Mouse (Mus musculus) right cerebral cortex, adult 2 months (tissue): ENCODE measurements around the gene Cox20.
"Not testable (repeated sequence)": the region's sequence is repeated elsewhere in the genome, so short reads cannot be mapped to it uniquely, and the experiment has no call there.

Experiments
- DNase-seq, 2 experiments: peaks; one replicate each; pipeline ENCODE4 v3.0.0; 2021 to 2022; ENCODE audit warnings: low spot score in 2 of 2

Gene Cox20

DNA sequence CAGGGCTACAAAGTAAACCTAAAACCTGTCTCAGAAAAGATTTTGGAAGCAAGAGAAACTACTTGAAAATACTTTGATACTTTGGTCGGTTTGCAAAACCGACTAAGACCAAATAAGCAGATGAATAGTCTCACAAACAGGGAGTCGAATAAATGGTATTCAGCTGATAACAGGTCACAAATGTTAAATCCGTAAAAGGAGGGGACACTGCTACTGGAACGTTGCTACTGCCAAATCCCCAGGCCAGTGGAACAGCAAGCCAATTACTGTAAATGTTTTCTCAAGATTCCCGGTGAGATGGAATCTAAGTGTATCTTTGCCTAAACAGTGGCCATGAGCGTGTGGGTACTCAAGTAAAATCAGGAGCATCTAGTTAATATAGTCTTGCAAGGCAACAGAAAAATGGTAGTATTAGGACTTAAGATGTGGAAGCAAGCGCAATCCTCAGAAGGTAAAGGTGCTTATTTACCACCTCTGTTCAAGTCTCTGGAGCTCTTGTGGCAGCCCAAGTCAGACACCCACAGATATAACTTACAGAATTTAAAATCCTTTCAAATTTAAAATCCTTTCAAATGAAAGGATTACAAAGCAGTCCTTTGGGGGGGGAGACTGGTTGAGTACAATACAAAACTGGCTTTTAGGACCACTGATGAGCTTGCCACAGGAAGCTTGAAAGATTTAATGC, 1.2 kb downstream of the Cox20 start:
- no peak for DNase-seq

DNA sequence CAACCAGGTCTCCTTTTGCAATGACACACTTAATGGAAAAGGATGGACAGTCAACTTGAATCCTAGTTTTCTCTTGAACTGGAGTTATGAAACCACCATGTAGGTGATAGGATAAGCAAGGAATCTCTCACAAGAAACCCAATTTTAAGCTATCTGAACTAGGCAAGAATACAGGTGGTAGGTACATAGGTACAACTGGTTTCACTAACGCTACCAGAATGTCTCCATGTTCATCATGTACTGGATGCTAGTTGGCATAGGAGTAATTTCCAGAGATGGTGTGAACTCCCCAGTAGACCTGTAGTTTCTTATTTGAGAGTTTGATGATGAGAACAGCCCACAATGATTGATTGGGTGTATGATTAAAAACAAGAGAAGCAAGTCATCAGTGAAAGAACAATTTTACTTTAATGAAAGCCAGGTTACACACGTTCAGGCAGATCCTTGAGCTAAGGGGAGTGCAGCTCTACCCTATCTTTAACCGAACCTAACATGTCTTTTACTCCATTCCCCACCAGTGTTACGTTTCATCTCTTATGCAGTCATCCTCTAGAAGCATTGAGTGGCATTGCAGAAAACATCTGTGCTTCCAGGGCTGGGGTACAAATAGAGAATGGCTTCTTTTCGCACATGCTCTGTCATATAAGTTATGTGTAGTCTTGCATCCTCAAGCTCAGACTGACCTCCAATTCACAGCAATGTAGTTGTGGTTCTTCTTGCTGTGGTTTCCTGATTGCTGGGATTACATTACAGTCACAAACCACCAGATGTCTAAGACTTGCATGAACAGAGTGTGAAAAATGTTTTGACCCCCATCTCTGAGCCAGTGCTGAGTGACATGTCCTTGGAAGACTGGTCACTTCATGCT, 2.0 kb downstream of the Cox20 start:
- DNase-seq: no peak

DNA sequence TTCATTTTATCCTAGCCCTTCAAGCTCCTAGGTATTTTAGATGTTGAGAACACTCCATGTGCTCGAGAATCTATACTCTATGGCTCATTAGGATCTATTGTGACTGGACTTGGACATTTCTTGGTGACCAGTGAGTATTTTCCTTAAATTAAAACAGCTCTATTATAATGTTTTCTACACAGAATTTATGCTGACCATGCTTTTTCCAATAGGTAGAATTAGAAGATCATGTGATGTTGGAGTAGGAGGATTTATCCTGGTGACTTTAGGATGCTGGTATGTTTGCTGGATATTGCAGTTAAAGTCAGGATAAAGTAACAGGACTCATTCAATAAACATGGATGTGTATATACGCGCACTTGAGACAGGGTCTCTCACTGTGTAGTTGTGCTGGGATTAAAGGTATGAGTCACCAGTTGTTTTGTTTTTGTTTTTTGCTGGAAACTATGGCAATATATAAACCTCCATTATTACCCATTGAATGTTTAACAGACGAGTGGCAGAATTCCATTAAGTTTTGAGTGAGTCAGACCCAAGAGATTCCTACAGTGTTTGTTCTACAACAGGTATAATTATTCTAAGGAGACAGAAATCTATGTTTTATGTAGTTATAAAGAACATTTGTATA, 2.9 kb downstream of the Cox20 start:
- no peak for DNase-seq

DNA sequence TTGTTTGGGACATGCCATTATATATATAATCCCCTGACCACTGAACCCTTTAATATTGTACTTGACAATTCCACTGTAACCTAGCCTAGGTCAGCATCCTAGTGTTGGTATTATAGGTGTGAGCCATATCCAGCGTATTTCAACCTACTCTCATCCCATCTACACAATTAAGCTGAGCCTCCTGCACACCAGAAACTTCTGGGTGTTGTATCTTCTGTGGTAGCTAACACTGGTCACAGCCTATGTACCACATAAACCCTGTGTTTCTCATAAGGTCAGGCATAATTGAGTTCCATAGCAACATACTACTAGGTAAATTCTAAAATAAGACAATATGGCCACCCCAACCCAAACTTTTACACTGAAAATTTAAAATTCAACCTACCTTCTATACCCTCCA, 4.3 kb downstream of the Cox20 start:
- DNase-seq: no peak

DNA sequence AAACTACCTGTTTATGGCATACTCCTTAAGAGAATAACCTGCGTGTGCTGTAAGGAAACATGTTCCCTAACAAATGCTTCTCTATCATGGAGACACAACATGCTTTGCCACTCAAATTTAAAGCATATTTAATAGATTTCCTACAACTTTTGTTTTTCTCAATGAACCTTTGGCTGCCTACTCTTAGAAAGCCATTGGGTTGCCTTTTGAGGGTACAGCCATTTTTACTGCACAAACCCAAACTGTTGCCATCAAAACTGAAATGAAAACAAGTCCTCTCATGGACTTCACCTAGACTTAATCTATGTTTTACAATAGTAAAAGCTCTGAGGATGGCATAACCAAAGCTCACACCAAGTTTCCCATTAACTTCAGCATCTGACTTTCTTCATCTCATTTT, 5.6 kb downstream of the Cox20 start:
- no peak for DNase-seq

DNA sequence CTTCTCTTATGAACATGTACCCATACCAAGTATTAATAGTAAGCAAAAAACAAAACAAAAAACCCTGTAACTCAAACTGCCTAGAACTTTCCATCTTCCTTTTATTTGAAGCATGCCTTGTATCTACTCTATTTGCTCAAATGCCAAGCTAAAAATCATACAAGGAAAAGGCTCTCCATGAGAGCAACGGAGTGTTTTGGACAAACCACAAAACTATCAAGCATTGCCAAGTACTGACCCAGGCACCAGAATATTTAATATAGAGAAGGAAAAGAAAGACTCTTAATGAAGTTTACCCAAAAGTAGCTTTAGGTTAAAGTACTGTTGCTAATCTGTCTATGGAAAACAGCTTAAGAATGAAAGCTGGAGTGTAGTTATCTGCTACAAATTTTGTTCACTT, 7.4 kb downstream of the Cox20 start:
- DNase-seq: no peak

DNA sequence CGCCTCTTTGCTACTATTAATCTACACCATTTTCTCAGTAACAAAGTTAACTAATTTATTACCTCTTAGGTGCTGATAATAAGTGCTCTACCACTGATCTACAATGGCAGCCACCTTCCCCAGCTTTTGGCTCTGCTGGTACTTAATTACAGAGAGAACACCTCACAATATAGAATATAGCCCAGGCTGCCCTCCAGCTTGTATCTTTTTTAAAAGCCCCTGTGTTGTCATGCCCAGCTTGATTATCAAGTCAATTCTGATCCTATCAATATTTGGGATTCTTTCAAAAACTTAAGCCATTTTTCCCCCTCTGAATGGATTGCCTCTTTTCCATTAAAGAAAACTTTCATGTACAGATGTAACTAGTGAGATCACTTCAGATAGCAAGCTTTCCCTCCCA, 8.0 kb downstream of the Cox20 start:
- DNase-seq: no peak

DNA sequence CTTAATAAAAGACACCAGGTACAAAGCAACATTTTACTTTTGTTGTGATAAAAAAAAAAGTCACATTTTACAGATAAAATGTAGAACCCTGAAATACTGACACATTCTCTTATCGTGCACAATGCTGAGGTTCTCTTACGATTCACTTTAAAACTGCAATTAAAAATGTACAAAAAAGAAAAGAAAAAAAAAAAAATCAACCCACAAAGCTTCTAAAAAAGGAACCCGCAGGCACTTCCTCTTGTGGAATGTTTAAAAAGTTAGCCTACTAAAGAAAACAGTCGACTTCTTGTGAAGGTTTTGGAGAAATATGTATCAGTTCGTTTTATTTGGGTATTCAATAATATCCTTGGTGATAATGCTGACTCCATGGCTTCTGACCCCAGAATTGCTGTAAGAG, 10.1 kb downstream of the Cox20 start:
- DNase-seq: no peak

DNA sequence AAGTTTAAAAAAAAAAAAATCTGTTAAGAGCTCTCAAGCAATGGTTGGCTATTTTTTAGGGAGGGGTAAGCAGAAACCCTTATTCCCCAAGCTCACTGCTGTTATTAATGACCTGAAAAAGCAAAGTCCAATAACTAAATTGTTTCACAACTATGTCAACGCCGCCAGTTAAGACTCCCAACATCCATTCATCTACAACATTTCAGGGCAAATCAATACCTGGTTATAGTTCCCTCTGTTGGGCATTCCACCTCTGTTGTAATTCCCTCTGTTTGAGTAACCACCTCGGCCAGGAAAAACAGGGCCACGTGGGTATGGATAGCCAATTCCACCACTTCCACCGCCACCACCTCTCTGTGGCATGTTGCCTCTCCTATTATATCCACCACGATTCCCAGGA, 11.0 kb downstream of the Cox20 start:
- no peak for DNase-seq

DNA sequence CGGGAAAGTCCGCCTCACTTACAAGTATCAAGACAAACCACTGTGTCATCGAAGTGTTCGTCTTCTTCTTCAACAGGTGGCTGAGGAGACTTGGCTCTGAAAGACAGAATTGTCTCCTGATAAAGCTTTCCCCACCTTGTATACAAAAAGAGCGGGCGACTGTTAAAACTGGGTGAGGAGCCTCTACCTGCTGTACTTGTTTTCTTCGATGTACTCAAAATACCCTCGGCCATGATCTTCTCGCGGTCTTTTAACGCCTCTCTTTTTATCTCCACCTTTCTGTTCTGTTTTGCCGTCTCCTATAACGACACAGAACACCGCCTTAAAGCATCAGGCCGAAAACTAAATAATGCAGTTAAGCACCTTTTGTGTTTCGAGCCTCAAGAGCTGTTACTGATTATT, 16.9 kb downstream of the Cox20 start:
- DNase-seq: no peak

DNA sequence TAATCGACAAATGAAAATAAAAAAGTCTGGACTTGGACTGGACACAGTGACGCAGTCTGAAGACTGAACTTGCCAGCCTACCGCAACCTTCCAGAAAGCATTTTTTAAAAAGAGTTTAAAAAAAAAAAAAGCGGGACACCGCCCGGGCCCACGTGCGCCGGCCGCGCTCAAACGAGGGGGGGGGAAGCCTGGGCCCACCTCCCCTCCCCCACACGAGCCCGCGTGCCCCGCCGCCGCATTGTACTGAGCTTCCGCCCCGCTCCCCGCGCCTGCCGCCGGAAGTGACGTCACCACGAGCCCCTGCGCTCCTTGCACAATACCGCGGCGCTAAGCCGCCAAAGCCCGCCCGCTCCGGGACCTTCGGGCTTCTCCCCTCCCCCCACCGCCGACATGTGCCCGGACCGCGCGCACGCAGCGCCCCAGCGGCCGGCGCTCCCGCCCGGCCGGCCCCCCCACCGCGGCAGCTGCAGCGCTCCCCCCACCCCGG, 17.4 kb downstream of the Cox20 start:
- DNase-seq: peak; percentile 87 to 90

DNA sequence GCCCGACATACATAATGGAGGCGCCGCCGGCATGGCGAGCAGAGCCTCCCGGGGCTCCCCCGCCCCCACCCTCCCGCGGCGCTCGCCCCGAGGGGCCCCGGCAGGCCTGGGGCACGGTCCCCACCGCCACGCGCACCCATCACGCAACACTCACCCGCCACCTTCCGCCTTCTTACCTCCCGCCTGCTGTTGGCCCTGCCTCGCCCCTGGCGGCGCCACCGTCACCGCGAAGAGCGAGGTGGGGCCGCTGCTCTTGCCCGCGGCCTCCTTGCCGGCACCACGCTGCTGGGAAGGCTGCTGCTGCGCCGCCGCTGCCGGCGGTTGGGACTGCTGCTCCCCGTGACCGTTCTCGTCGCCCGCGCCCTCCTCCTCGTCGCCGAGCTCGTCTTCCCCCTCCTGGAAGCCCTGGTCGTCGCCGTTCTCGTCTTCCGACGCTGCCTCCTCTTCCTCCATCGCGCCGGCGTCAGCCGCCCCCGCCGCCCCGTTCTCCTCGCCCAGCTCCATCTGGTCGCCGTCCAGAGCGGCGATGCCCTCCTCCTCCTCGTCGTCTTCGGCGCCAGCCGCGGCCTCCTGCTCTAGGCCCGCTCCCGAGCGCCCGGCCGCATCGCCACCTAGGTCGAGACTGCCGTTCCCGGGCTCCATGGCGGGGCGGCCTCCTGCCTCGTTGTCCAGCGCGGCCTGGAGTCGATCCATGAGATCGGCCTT, 18.0 kb downstream of the Cox20 start:
- DNase-seq: peak in 1 of 2 experiments; percentile 54

DNA sequence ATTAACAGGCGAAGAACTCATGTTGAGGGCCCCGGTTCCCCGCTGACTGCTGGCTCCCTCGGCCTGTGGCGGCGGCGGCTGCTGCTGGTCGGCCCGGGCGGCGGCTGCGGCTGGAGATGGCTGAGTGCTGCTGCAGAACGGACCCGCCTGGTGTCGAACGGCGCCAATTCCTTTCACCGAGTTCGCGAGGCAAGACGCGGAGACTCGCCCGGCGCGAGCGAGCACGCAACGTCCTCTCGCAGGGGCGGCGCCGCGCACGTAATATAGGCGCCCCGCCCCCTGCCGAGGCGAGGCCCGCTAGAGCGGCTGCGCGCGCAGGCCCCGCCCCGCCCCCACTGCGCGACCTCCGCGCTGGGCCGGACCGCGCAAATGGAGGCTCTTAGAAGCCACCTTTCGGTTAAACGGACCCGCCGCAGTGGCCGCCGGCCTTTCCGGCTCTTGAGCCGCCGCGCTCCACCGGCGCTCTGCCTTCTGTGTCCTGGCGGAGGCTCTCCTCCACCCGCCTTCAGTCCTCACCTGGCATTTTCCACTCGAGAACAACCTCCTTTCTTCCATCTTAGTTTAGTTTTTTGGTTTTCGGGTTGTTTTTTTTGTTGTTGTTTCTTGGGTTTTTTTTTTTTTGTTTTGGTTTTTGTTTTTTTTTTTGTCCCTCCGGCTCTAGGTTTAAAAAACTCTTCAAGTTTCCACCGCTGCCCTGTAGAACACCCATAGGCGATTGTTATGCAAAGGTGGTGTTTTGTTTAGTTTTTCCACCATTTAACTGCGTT, 18.8 kb downstream of the Cox20 start, which contains the start of gene Hnrnpu:
Gene Hnrnpu, minus strand, starts transcription at position 247 of the 767 bp plus-strand sequence.
- DNase-seq: peak; percentile 94 to 96

DNA sequence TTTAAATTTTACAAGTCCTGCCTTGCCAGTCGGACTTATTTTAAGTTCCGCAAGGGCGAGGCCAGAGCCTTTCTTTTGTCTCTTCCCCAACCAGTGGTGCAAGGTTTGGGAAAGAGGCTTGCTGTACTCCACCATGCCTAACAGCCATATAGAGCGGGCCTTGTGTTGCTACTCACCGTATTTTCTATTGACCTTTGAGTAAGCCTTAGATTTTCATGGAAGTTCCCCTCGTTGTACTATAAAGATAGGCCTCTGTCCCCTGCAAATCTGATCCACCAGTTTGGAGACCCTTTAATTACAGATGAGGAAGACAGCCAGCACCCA, 19.4 kb downstream of the Cox20 start:
- DNase-seq: peak in 1 of 2 experiments; percentile 7

DNA sequence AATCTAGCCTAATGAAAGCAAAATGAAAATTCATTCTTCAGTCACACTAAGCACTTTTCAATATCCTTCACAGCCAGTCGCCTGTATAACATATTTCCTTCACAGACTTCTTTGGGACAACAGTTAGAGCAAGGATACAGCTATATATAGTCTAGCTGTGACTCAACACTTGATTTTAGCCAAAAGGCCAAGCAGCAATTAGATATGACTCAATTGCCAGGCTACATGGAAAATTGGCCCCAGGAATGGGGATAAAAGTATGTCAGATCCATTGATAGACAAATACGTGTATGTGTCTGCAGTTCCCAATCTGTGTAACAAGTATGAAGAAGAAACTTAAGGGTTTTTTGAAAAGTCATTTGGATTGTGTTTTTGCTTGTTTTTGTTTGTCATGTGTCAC, 21.3 kb downstream of the Cox20 start:
- DNase-seq: no peak

DNA sequence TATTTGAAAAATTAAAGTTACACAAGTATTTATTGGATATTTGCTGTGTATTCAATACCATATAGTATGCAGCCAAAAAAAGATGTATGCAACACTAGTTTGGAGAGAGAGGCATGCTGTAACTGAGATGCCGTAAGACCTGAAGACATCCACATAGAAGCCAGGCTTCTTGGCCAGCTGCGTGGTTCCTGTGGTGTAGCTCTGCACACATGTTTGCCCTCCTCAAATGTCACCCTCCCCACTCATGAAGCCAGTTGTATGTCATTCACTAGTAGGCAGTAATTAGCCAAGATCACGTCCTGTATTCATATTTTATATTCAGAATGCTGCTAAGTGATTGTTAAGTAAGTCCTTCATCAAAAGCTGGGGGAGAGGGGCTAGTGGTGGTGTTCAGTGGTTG, 22.5 kb downstream of the Cox20 start:
- no peak for DNase-seq

DNA sequence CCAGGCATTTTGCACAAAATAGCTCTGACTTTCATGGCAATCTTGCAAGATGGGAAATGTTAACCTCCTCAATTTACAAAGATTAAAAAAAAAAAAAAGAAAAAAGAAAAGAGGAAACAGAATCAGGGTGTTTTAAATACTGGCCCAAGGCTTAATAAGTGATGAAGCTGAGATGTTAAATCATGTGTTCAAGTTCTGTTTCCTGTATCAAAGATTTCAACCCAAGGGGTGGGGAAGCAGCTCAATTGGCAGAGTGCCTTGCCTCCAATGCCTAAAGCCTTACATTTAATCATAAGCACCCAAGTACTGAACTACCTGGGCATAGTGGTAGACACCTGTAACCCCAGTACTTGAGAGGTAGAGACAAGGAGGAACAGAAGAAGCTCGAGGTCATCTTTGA, 23.1 kb downstream of the Cox20 start:
- no peak for DNase-seq

DNA sequence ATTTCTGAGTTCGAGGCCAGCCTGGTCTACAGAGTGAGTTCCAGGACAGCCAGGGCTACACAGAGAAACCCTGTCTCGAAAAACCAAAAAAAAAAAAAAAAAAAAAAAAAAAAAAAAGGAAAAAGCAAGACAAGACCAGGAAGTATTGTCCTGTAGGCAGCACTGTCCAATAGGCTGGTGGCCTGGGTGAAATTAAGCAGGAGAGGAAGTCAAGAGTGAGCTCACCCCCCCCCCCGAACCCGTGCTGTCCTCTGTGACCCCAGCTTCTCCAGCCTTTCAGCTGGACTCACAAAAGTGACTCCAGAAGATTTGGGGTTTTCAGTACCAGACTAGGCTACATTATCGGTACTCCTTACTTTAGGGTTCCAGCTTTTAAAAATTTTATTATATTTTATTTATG, 23.7 kb downstream of the Cox20 start:
- no peak for DNase-seq

DNA sequence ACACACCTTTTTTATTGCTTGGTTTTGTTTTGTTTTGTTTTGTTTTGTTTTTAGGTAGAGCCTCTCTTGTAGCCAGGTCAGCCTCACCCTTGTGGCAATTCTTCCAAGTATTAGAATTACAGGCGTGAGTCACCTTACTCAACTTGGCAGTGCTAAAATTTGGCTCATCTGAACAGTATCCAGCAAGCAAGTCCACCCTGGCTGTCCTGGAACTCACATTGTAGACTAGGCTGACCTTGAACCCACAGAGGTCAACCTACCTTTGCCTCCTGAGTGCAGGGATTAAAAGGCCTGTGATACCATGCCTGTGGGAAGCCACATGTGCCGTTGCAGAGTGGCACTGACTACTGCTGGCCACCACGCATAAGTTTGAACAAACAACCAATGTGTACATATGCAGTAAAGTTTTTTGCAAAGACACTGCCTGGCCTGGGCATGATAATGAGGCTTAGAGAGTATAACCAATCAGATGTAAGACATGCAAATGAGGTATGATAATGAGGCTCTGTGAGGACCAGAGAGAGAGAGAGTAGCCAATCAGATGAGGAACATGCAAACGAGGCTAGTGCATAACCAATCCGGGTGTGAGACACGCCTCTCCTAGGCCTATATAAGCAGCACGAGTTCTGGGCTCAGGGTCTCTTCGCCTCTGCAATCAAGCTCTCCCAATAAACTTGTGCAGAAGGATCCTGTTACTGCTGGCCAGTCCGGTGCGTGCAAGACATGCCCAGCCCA, 25.3 kb downstream of the Cox20 start:
- DNase-seq: not testable (repeated sequence)

DNA sequence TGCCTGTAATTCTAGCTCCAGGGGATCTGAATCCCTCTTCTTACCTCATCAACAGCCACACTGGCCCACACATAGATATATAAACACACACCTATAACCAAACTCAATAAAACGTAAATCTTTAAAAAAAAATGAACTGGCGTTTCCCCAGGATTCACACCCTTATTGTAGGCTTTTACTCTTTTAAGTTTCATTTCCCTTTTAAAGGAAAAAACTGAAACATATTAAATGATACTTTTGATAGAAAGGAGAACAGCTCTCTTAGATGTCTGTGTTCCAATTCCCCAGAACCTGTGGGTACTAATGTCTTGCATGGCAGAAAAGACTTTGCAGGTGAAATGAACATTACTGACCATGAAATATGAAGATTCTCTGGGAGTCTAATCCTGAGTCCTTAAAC, 31.9 kb downstream of the Cox20 start:
- DNase-seq: no peak

DNA sequence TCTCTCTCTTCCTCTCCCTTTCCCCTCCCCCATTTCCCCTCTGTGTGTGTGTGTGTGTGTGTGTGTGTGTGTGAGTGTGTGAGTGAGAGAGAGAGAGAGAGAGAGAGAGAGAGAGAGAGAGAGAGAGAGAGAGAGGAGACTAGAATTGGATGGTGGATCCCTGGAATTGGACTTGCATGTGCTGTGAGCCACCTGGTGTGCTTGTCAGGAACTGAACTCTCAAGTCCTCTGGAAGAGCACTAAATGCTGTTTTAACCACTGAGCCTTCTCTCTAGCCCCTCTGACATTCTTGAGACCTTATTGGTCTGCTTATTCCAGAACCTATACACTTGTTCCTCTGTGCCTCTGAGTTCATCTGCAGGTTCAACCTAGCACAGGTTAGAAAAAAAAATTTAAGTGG, 32.7 kb downstream of the Cox20 start:
- no peak for DNase-seq
